15 mouse cellular contexts compared by ENCODE assay signal in genomic region chr2:134894776-134895175, GRCm38 (mm10).
"Had no signal": no experiment of that assay in that cellular context is flagged by ENCODE, and none has a peak within 500 bp of the region (broad histone marks: within the 10 kb centered on the region; RNA-seq: fewer than 3 reads in every experiment).

No protein-coding gene starts in this region.

- H3K9me3 ChIP-seq: megakaryocyte, embryonic 14.5 days; midbrain, embryonic 13.5 days; midbrain, embryonic 15.5 days; neural tube, embryonic 12.5 days; stomach, embryonic 15.5 days had no signal

- H3K4me2 ChIP-seq: lung, embryonic 14.5 days; midbrain, embryonic 11.5 days; midbrain, embryonic 13.5 days; midbrain, embryonic 15.5 days; neural tube, embryonic 12.5 days; stomach, embryonic 15.5 days had no signal

- H3K4me3 ChIP-seq: megakaryocyte, embryonic 14.5 days; midbrain, embryonic 13.5 days; midbrain, embryonic 15.5 days; neural tube, embryonic 12.5 days; stomach, embryonic 15.5 days had no signal

- ATAC-seq: midbrain, embryonic 13.5 days; midbrain, embryonic 15.5 days had no signal

- H3K4me1 ChIP-seq: midbrain, embryonic 13.5 days; midbrain, embryonic 15.5 days; neural tube, embryonic 12.5 days; stomach, embryonic 15.5 days had no signal

- H3K27ac ChIP-seq: macrophage; midbrain, embryonic 13.5 days; midbrain, embryonic 15.5 days; neural tube, embryonic 12.5 days; stomach, embryonic 15.5 days; stomach, postnatal 0 days had no signal

- H3K36me3 ChIP-seq: midbrain, embryonic 13.5 days; midbrain, embryonic 15.5 days; neural tube, embryonic 12.5 days; stomach, embryonic 15.5 days had no signal

- DNase-seq: lung, embryonic 14.5 days; lung, postnatal 14 days; lung, postnatal 36 days; right cerebral cortex, postnatal 14 days; thymus, adult 2 months; thymus, postnatal 25 days; thymus, postnatal 4 days had no signal

- H3K9ac ChIP-seq: lung, embryonic 14.5 days; midbrain, embryonic 13.5 days; midbrain, embryonic 15.5 days; neural tube, embryonic 12.5 days; stomach, embryonic 15.5 days had no signal

- H3K27me3 ChIP-seq: megakaryocyte, embryonic 14.5 days; midbrain, embryonic 13.5 days; midbrain, embryonic 15.5 days; neural tube, embryonic 12.5 days; stomach, embryonic 15.5 days had no signal
